Mouse (Mus musculus): ENCODE data around the gene Ccdc47. TPM values are rescaled to one million over a fixed set of nuclear protein-coding genes. Genes with fewer than 3 reads are reported as not detected.

The Ccdc47 gene
- polyA plus RNA-seq (2015; fragmentation: Nextera tagmentation; extraction: Ambion mirVana): 31.4 and 35.1 TPM in 2 replicates

DNA sequence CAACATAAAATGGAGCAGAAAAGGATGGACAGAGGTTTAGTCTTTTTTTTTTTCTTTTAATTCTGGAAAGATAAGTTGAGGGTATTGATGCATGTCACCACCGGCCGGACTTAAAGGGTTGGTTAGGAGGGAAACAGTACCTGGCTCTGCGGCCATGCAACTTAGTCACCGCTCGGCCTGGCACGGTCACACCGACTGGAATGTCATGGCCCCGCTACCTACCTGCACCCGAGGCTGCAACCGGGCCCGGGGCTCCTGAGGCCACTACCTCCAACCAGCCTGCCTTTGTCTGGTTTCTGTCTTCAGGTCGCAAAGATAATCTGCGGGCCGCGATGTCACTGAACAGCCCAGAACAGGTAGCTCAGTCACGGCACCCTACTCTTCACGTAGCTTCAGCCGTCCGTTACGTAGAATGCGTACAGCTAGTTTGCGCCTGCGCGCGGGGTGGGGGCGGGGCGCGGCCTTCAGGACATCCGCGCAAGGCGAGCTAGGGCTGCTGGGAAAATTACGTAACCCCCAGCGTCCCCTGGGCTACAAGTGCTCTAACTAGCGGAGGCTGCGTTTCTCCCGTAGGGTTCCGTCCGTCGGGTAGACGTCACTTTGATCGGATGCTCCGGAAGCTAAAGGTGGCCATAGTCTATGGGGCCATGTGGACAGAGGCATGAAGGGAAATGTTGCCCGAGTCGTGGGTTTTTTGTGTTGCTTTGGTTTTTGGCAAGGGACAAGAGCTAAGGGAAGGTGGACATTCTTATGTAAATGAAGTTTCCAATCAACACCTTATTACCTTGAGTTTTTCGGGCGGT is at the start of gene Ccdc47:
Gene Ccdc47 (minus strand): TSS at position 418 of the 803 bp plus-strand sequence.

DNA sequence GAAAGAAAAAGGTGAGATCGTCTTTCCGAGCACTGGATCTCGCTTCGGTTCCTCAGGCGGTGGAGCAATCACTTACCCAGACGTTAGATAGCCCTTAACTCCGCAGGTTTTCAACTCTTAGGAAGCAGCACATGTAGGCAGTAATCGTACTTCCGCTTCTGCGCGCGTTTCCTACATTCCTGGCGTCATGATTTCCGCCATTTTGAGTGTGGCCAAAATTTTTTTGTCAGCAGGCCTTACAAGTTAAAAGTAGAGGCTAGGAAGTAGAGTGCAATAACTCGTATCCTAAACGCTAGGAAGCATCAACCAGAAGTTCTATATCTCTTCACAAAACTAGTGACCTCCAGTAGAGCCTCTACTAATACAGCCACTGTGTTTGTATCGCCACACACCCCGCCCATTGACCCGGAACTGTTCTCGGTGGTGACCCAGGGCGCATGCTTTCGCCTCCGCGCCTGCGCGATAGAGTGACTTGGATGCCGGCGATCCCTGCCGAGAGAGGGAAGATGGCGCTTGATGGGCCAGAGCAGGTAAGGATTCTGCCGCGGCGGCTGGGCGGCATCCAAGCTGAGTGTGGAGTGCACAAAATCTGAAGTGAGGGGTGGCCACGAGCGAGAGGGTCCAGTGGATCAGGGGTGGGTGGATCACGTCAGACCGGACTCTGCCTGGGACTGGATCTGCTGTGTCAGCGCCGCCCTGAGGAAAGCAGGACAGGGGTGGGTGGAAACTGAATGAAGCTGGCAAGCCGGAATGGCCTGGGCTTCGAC is 39.7 kb upstream of the Ccdc47 start, which contains the start of the genes Ftsj3 and Psmc5:
Gene Ftsj3 (minus strand): TSS at position 395 of the 767 bp plus-strand sequence.
Gene Psmc5 (plus strand): TSS at position 470 of the 767 bp plus-strand sequence.

DNA sequence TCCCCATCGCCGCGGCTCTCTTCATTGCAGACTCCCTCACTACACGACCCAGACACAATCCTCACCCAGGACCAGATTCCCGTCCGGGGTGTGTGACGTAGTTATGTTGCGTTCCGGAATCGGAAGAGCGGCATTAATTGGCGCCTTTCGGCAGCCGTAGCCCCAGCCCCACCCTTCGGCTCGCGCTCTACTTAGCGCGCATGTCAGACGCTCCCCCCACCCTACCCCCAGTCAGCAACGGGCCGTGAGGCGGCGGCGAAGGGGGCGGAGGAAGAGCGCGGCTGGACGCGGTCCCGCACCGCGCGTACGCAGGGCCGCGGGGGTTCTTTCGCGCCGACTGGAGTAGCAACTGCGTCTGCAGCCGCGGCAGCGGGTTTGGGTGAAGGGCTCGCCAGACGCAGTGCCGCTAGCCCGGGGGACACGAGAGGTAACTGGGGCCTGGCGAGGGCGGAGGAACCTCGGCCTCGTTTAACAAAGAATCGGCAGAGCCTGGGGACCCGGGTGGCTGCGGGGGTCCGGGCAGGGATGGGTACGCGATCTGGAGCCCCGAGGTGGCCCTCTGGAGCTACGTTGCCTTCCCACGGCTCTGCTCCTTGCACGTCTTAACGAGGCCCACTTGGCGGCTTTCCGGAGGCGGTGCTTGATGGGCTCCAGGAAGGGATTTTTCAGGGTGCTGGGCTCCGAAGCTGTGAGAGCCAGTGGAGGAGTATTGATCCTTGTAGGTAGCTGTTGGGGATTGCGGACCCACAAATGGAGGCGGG is 766 bp upstream of the Ccdc47 start, which contains the start of gene Ddx42:
Gene Ddx42 (plus strand): TSS at position 197 of the 761 bp plus-strand sequence.

DNA sequence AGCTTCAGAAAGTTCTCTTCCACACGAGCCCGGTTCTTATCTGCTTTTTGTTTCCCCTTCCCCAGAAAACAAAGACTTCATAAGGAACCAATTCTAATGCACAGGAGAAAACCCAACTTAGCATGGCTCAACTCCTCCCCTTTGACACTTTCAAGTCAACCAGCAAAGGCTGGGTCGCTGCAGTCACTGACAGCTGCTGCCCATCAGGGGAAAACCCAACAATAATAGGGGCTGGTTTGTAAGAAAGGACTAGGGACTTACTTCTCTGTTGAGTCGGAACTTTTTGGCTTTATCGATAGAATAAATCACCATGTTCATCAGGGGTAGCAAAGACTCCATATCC is 14.1 kb downstream of the Ccdc47 start, which contains the start of gene Strada:
Gene Strada (minus strand): TSS at position 46 of the 343 bp plus-strand sequence.

DNA sequence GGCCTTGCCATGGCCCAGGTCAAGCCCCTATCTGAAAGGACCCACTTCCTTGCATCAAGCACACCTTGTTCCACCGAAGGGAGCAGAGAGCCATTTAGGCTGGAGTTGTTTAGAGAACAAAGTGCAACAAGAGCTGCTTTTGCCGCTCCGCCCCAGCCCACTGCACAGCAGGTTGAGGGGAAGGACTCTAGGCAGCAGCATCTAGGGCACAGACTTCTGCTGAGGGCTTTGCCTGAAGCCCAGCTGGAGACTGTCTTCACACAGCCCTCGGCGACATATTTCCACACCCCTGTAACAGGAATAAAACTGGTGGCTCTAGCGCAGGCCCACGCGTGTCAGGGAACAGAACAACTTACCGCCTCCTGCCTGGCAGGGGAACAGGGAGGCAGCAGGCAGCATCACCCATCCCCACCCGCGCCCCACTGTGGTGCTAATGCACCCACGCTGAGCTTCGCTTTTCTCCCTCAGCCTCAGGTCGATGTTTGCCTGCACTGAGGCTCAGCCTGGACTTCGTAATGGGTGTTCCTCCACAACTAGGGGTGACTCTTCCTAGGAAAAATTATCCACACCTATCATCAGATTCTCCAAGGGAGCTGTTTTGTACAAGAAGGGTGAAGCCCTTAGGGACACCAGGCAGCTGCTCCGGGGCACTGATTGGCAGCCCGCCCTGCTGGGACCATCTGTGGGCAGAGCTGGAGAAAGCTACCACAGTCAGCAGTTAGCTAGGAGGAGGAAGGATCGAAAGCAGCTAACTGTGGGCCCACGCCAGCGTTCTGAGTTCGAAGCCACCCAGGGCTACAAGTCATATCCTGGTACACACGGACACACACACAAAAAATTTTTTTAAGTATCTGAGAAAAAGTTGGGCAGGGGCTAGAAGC is 55.1 kb downstream of the Ccdc47 start, which contains the start of the genes Gm10840 and Limd2:
Gene Gm10840 (plus strand): TSS at position 10 of the 881 bp plus-strand sequence.
Gene Limd2 (minus strand): TSS at position 20 of the 881 bp plus-strand sequence.

Other genes with a start within 250 kb of the Ccdc47 start
- gene Ace, start 248.4 kb downstream of the Ccdc47 start, polyA plus RNA-seq (2015; fragmentation: Nextera tagmentation; extraction: Ambion mirVana): 1.0 and 1.3 TPM in 2 replicates
- gene Ace3, start 221.7 kb downstream of the Ccdc47 start, polyA plus RNA-seq (2015; fragmentation: Nextera tagmentation; extraction: Ambion mirVana): not detected in 2 replicates
- 0.11 and 0.15 TPM in 2 replicates for gene Kcnh6, start 208.2 kb downstream of the Ccdc47 start, polyA plus RNA-seq (2015; fragmentation: Nextera tagmentation; extraction: Ambion mirVana)
- gene Dcaf7, start 179.5 kb downstream of the Ccdc47 start, polyA plus RNA-seq (2015; fragmentation: Nextera tagmentation; extraction: Ambion mirVana): 35.9 and 36.0 TPM in 2 replicates
- 6.4 and 7.5 TPM in 2 replicates for gene Taco1, start 150.3 kb downstream of the Ccdc47 start, polyA plus RNA-seq (2015; fragmentation: Nextera tagmentation; extraction: Ambion mirVana)
- 11.3 and 14.6 TPM in 2 replicates for gene Map3k3, start 131.7 kb downstream of the Ccdc47 start, polyA plus RNA-seq (2015; fragmentation: Nextera tagmentation; extraction: Ambion mirVana)
- gene Gm10840, start 55.5 kb downstream of the Ccdc47 start, polyA plus RNA-seq (2015; fragmentation: Nextera tagmentation; extraction: Ambion mirVana): not detected in 2 replicates
- gene Limd2, start 55.5 kb downstream of the Ccdc47 start, polyA plus RNA-seq (2015; fragmentation: Nextera tagmentation; extraction: Ambion mirVana): 126 and 170 TPM in 2 replicates
- gene Strada, start 14.2 kb downstream of the Ccdc47 start, polyA plus RNA-seq (2015; fragmentation: Nextera tagmentation; extraction: Ambion mirVana): 11.9 and 12.1 TPM in 2 replicates
- gene Ddx42, start 582 bp upstream of the Ccdc47 start, polyA plus RNA-seq (2015; fragmentation: Nextera tagmentation; extraction: Ambion mirVana): 30.3 and 33.3 TPM in 2 replicates
- 40.4 and 41.2 TPM in 2 replicates for gene Ftsj3, start 39.7 kb upstream of the Ccdc47 start, polyA plus RNA-seq (2015; fragmentation: Nextera tagmentation; extraction: Ambion mirVana)
- gene Psmc5, start 39.8 kb upstream of the Ccdc47 start, polyA plus RNA-seq (2015; fragmentation: Nextera tagmentation; extraction: Ambion mirVana): 138 and 153 TPM in 2 replicates
- 35.5 and 38.8 TPM in 2 replicates for gene Smarcd2, start 56.6 kb upstream of the Ccdc47 start, polyA plus RNA-seq (2015; fragmentation: Nextera tagmentation; extraction: Ambion mirVana)
- 0.12 and 0.13 TPM in 2 replicates for gene Tcam1, start 60.3 kb upstream of the Ccdc47 start, polyA plus RNA-seq (2015; fragmentation: Nextera tagmentation; extraction: Ambion mirVana)
- gene Gh, start 85.5 kb upstream of the Ccdc47 start, polyA plus RNA-seq (2015; fragmentation: Nextera tagmentation; extraction: Ambion mirVana): 0.34 and 0.46 TPM in 2 replicates
- gene Cd79b, start 98.4 kb upstream of the Ccdc47 start, polyA plus RNA-seq (2015; fragmentation: Nextera tagmentation; extraction: Ambion mirVana): 42.6 and 63.4 TPM in 2 replicates
- 0.06 and 0.10 TPM in 2 replicates for gene Scn4a, start 136.9 kb upstream of the Ccdc47 start, polyA plus RNA-seq (2015; fragmentation: Nextera tagmentation; extraction: Ambion mirVana)
- 0.17 and 0.32 TPM in 2 replicates for gene Prr29, start 149.1 kb upstream of the Ccdc47 start, polyA plus RNA-seq (2015; fragmentation: Nextera tagmentation; extraction: Ambion mirVana)
- gene Icam2, start 171.7 kb upstream of the Ccdc47 start, polyA plus RNA-seq (2015; fragmentation: Nextera tagmentation; extraction: Ambion mirVana): 29.4 and 40.7 TPM in 2 replicates

All from spleen, postnatal 0 days (tissue).